Mouse (Mus musculus): ENCODE results near the gene Tent4a. TPM values are rescaled to one million over a fixed set of nuclear protein-coding genes. Genes with fewer than 3 reads are reported as not detected.

The Tent4a gene
- polyA plus RNA-seq, 1 experiment: 26.2 TPM

DNA sequence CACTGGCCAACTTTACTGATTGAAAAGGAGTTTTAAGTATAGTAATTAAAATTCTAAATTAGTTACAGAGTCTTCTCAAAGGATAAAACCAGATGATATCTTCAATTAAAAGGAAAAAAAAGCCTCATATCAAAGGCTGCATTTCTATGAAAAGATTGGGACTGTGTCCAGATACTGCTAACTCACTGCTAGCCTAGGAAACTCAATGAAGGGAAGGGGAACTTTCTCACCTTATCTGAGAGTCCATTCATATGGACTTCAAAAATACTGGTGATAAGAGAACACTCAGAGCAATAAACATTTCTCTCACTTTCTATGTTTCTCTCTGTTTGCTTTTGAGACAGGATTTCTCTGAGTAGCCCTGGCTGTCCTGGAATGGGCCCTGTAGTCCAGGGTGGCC is 30.2 kb upstream of the Tent4a start:
- no peaks in the 10 kb centered on the region for H3K27me3 ChIP-seq (ENCODE audit: control insufficient read depth, insufficient read depth, low read length)

DNA sequence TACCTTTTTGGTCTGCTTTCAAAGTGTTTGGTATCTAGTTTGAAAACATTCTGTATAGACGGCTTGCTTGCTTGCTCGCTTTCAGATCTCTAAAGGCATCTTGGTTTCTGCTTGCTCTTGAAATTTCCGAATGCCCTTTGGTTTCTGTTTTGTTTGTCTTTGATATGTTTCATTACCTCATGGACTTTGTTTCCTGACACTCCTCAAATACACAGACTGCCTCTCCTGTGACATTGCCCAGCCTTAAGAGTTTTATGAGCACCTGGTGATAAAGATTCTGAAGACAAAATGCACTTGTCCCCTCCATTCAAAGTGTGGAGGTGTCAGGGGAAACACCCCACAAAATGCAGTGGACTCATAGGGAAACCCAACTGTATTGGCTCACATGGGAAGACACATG is 29.5 kb upstream of the Tent4a start:
- 92% methylated on average over 3 of the region's 3 CpGs for WGBS
- TF ChIP-seq POLR2A (IDR thresholded peaks at IDR 0.05; ENCODE audit: borderline replicate concordance, insufficient read depth, low read length) (no peak), CTCF (IDR thresholded peaks at IDR 0.05; ENCODE audit: borderline replicate concordance, insufficient read depth, low read depth, low read length) (no peak)
- no peak for DNase-seq
- Histone ChIP-seq H3K27ac (ENCODE audit: insufficient read depth, low read length) (no peak overlapping the region), H3K4me3 (replicated peaks; ENCODE audit: insufficient read depth, low read depth, low read length) (no peak overlapping the region), H3K27me3 (ENCODE audit: control insufficient read depth, insufficient read depth, low read length) (no peaks in the 10 kb centered on the region), H3K4me1 (ENCODE audit: control insufficient read depth, insufficient read depth, low read length) (no peaks in the 10 kb centered on the region)

More for the DNA sequence above, 30.2 kb upstream of the Tent4a start:
- DNase-seq: no peak
- H3K4me1 ChIP-seq (ENCODE audit: control insufficient read depth, insufficient read depth, low read length): no peaks in the 10 kb centered on the region
- no peak overlapping the region for H3K27ac ChIP-seq (ENCODE audit: insufficient read depth, low read length)
- TF ChIP-seq CTCF (IDR thresholded peaks at IDR 0.05; ENCODE audit: borderline replicate concordance, insufficient read depth, low read depth, low read length): no peak
- no peak for TF ChIP-seq POLR2A (IDR thresholded peaks at IDR 0.05; ENCODE audit: borderline replicate concordance, insufficient read depth, low read length)
- no peak overlapping the region for H3K4me3 ChIP-seq (replicated peaks; ENCODE audit: insufficient read depth, low read depth, low read length)

GRCm38 (mm10) chr13:69562654-69563574 is 28.5 kb upstream of the Tent4a start:
- Histone ChIP-seq H3K27ac (ENCODE audit: insufficient read depth, low read length) (no peak overlapping the region), H3K4me3 (replicated peaks; ENCODE audit: insufficient read depth, low read depth, low read length) (no peak overlapping the region), H3K4me1 (ENCODE audit: control insufficient read depth, insufficient read depth, low read length) (peaks cover 4% of the 10 kb centered on the region), H3K27me3 (ENCODE audit: control insufficient read depth, insufficient read depth, low read length) (no peaks in the 10 kb centered on the region)
- 60% methylated on average over 12 of the region's 12 CpGs for WGBS
- TF ChIP-seq POLR2A (IDR thresholded peaks at IDR 0.05; ENCODE audit: borderline replicate concordance, insufficient read depth, low read length) (no peak), CTCF (IDR thresholded peaks at IDR 0.05; ENCODE audit: borderline replicate concordance, insufficient read depth, low read depth, low read length) (no peak)
- DNase-seq: no peak

GRCm38 (mm10) chr13:69562004-69562403 is 27.6 kb upstream of the Tent4a start:
- Histone ChIP-seq H3K4me3 (replicated peaks; ENCODE audit: insufficient read depth, low read depth, low read length) (no peak overlapping the region), H3K27me3 (ENCODE audit: control insufficient read depth, insufficient read depth, low read length) (no peaks in the 10 kb centered on the region), H3K27ac (ENCODE audit: insufficient read depth, low read length) (no peak overlapping the region), H3K4me1 (ENCODE audit: control insufficient read depth, insufficient read depth, low read length) (peaks cover 9% of the 10 kb centered on the region)
- DNase-seq: no peak
- WGBS: 87% methylated on average over 9 of the region's 9 CpGs
- TF ChIP-seq POLR2A (IDR thresholded peaks at IDR 0.05; ENCODE audit: borderline replicate concordance, insufficient read depth, low read length) (no peak), CTCF (IDR thresholded peaks at IDR 0.05; ENCODE audit: borderline replicate concordance, insufficient read depth, low read depth, low read length) (no peak)

- Histone ChIP-seq H3K27me3 (ENCODE audit: control insufficient read depth, insufficient read depth, low read length) (no peaks in the 10 kb centered on the region), H3K27ac (ENCODE audit: insufficient read depth, low read length) (no peak overlapping the region), H3K4me3 (replicated peaks; ENCODE audit: insufficient read depth, low read depth, low read length) (no peak overlapping the region), H3K4me1 (ENCODE audit: control insufficient read depth, insufficient read depth, low read length) (peaks cover 9% of the 10 kb centered on the region)
- DNase-seq: no peak
- TF ChIP-seq POLR2A (IDR thresholded peaks at IDR 0.05; ENCODE audit: borderline replicate concordance, insufficient read depth, low read length) (no peak), CTCF (IDR thresholded peaks at IDR 0.05; ENCODE audit: borderline replicate concordance, insufficient read depth, low read depth, low read length) (no peak)
- 47% methylated on average over 13 of the region's 13 CpGs for WGBS
Measured at GRCm38 (mm10) chr13:69559291-69559961, 25.0 kb upstream of the Tent4a start.

DNA sequence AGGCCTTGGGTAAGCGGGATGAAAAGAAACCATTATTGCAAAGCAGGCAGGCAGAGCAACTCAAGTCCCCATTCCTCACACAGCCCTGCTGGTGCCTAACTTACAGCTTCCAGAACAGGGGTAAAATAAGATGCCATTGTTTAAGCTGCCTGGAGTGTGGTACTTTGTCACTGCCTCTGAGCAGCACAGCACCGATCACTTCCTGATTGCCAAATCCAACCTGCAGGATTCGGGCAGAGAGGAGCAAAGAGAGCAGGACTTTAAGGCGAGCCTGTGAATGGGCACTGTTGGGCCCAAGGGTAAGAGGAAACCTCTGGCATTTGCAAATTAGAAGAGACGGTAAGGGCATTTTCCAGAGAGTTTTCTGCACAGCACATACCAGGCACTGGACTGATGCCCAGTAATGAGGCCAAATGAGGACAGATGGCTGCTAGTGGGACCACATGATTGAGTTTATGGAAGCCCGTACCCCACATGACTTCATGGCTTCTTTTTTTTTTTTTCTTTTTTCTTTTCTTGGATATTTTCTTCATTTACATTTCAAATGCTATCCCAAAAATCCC is 23.8 kb upstream of the Tent4a start:
- H3K27me3 ChIP-seq (ENCODE audit: control insufficient read depth, insufficient read depth, low read length): no peaks in the 10 kb centered on the region
- DNase-seq: peak; percentile 70 to 78
- no peak for TF ChIP-seq POLR2A (IDR thresholded peaks at IDR 0.05; ENCODE audit: borderline replicate concordance, insufficient read depth, low read length)
- TF ChIP-seq CTCF (IDR thresholded peaks at IDR 0.05; ENCODE audit: borderline replicate concordance, insufficient read depth, low read depth, low read length): no peak
- no peak overlapping the region for H3K4me3 ChIP-seq (replicated peaks; ENCODE audit: insufficient read depth, low read depth, low read length)
- H3K4me1 ChIP-seq (ENCODE audit: control insufficient read depth, insufficient read depth, low read length): peaks cover 9% of the 10 kb centered on the region
- H3K27ac ChIP-seq (ENCODE audit: insufficient read depth, low read length): no peak overlapping the region
- 21% methylated on average over 6 of the region's 6 CpGs for WGBS

DNA sequence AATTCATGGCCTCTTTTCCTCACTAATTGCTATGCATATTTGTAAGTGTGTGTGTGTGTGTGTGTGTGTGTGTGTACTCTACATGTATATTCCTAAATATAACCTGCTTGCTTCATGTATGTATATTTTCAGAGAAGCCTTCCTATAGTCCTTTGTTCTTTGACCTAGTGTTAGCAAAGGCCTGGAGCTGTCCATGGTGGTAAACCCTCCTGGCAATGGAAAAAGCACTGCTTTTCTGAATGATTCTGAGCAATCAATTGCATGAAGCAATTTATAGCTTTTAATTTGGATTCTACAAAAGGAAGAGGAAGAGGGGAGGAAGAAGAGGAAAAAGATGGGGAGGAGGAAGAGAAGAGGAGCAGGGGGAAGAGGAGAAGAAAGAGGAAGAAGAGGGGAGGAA is 22.3 kb upstream of the Tent4a start:
- H3K4me3 ChIP-seq (replicated peaks; ENCODE audit: insufficient read depth, low read depth, low read length): no peak overlapping the region
- DNase-seq: no peak
- no peak overlapping the region for H3K27ac ChIP-seq (ENCODE audit: insufficient read depth, low read length)
- no peak for TF ChIP-seq POLR2A (IDR thresholded peaks at IDR 0.05; ENCODE audit: borderline replicate concordance, insufficient read depth, low read length)
- TF ChIP-seq CTCF (IDR thresholded peaks at IDR 0.05; ENCODE audit: borderline replicate concordance, insufficient read depth, low read depth, low read length): no peak
- peaks cover 9% of the 10 kb centered on the region for H3K4me1 ChIP-seq (ENCODE audit: control insufficient read depth, insufficient read depth, low read length)
- H3K27me3 ChIP-seq (ENCODE audit: control insufficient read depth, insufficient read depth, low read length): no peaks in the 10 kb centered on the region

Measured in cerebellum, adult 2 months (tissue).